Mouse (Mus musculus): ENCODE data around the gene Slc17a9. TPM values are rescaled to one million over a fixed set of nuclear protein-coding genes. Genes with fewer than 3 reads are reported as not detected.

The Slc17a9 gene
- polyA plus RNA-seq, 1 experiment: 22.6 TPM

DNA sequence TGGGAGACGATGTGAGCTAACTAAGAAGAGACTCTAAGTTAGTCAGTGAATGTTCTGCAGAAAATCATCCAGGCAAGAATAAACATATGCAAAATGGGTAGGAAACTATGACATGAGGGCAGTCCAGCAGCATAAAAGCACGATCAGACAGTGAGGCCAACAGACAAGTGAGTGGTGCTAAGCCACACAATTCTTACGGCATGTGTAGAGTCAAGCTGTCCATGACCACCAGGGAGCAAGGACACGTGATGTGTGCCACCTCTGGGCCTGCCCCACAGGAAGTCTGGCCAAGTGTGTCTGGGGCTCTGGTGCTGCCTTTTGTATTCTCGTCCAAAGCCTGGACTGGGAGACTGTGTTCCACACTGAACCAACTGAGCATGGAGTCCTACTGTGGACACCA lies 35.2 kb upstream of the Slc17a9 start:
- H3K9me3 ChIP-seq (replicated peaks; ENCODE audit: control insufficient read depth, insufficient read depth, low read length, poor library complexity, severe bottlenecking): no peaks in the 10 kb centered on the region
- no peak overlapping the region for H3K9ac ChIP-seq (ENCODE audit: low read depth, poor library complexity, severe bottlenecking)
- no peak for TF ChIP-seq CTCF (IDR thresholded peaks at IDR 0.05; ENCODE audit: low read depth, low read length)
- no peak for TF ChIP-seq EP300 (IDR thresholded peaks at IDR 0.05; ENCODE audit: insufficient read depth, low read depth, low read length)
- no peak for TF ChIP-seq POLR2A (IDR thresholded peaks at IDR 0.05; ENCODE audit: insufficient read depth, low read length)
- no peak overlapping the region for H3K4me3 ChIP-seq (ENCODE audit: low read depth, low read length)
- peaks cover 67% of the 10 kb centered on the region for H3K36me3 ChIP-seq (ENCODE audit: control insufficient read depth, insufficient read depth, low read length, poor library complexity, severe bottlenecking)
- no peak overlapping the region for H3K27ac ChIP-seq (ENCODE audit: insufficient read depth, low read length)
- H3K4me1 ChIP-seq (ENCODE audit: control insufficient read depth, insufficient read depth, low read length): no peaks in the 10 kb centered on the region
- no peaks in the 10 kb centered on the region for H3K27me3 ChIP-seq (ENCODE audit: control insufficient read depth, insufficient read depth, low read length, poor library complexity, severe bottlenecking)

DNA sequence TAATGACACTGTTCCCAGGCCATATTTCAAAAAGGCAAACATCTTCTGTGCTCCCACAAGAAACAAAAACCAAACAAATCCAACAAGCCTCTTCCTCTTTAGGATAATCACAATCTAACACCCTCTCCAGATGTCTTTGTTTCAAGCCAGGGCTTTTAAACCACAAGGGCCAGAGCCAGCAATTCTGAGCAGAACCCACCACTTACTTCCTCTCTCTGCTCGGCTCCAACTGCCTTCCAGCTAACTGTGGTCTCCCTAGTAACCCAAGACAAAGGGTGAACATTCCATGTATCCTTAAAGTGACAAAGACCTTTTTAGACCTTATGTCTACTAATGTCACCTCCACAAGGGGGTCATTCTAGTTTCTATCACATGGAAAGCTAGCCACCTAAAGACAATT lies 32.4 kb upstream of the Slc17a9 start:
- Histone ChIP-seq H3K36me3 (ENCODE audit: control insufficient read depth, insufficient read depth, low read length, poor library complexity, severe bottlenecking) (peaks cover 47% of the 10 kb centered on the region), H3K4me3 (ENCODE audit: low read depth, low read length) (no peak overlapping the region), H3K9me3 (replicated peaks; ENCODE audit: control insufficient read depth, insufficient read depth, low read length, poor library complexity, severe bottlenecking) (no peaks in the 10 kb centered on the region), H3K27me3 (ENCODE audit: control insufficient read depth, insufficient read depth, low read length, poor library complexity, severe bottlenecking) (no peaks in the 10 kb centered on the region), H3K27ac (ENCODE audit: insufficient read depth, low read length) (no peak overlapping the region), H3K4me1 (ENCODE audit: control insufficient read depth, insufficient read depth, low read length) (no peaks in the 10 kb centered on the region), H3K9ac (ENCODE audit: low read depth, poor library complexity, severe bottlenecking) (no peak overlapping the region)
- TF ChIP-seq POLR2A (IDR thresholded peaks at IDR 0.05; ENCODE audit: insufficient read depth, low read length) (no peak), CTCF (IDR thresholded peaks at IDR 0.05; ENCODE audit: low read depth, low read length) (no peak), EP300 (IDR thresholded peaks at IDR 0.05; ENCODE audit: insufficient read depth, low read depth, low read length) (no peak)

DNA sequence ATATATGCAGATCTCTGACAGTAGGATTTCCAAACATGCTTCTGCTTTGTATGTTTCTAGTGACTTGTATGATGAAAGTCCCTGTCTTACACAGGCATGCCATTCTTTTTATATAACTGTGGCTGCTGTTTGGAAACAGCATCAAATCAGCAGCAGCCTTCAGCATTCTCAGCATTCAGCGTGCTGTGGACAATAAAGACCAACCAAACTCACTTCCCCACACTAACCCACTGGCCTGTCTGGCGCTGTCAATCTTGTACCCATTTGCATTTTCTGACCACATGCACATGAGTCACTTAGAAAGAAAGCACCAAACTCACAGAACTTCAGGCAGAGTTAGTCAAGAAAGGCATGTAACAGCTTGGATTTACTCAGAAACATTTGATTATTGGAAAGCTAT lies 29.9 kb upstream of the Slc17a9 start:
- peaks cover 22% of the 10 kb centered on the region for H3K36me3 ChIP-seq (ENCODE audit: control insufficient read depth, insufficient read depth, low read length, poor library complexity, severe bottlenecking)
- H3K9me3 ChIP-seq (replicated peaks; ENCODE audit: control insufficient read depth, insufficient read depth, low read length, poor library complexity, severe bottlenecking): no peaks in the 10 kb centered on the region
- H3K4me3 ChIP-seq (ENCODE audit: low read depth, low read length): no peak overlapping the region
- H3K27ac ChIP-seq (ENCODE audit: insufficient read depth, low read length): no peak overlapping the region
- peaks cover 1% of the 10 kb centered on the region for H3K4me1 ChIP-seq (ENCODE audit: control insufficient read depth, insufficient read depth, low read length)
- no peak overlapping the region for H3K9ac ChIP-seq (ENCODE audit: low read depth, poor library complexity, severe bottlenecking)
- TF ChIP-seq POLR2A (IDR thresholded peaks at IDR 0.05; ENCODE audit: insufficient read depth, low read length) (no peak), CTCF (IDR thresholded peaks at IDR 0.05; ENCODE audit: low read depth, low read length) (no peak), EP300 (IDR thresholded peaks at IDR 0.05; ENCODE audit: insufficient read depth, low read depth, low read length) (no peak)
- H3K27me3 ChIP-seq (ENCODE audit: control insufficient read depth, insufficient read depth, low read length, poor library complexity, severe bottlenecking): no peaks in the 10 kb centered on the region

DNA sequence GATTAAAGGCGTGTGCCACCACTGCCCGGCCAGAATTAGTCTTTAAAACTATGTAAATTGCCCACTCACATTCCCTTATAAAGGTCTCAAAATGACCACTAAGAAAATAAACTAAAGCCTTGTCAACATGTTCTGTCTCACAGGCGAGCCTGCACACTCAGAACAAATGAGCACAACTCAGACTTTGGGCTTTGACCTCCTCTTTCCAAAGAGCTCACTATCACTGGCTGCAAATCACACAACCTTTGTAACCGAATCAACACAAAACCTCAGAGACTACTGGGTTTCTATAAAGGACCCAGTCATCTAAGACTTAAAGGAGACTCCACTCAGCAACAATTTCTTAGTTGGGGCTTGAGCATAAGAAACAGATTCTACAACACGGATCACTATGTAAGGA lies 24.6 kb upstream of the Slc17a9 start:
- Histone ChIP-seq H3K27me3 (ENCODE audit: control insufficient read depth, insufficient read depth, low read length, poor library complexity, severe bottlenecking) (no peaks in the 10 kb centered on the region), H3K27ac (ENCODE audit: insufficient read depth, low read length) (no peak overlapping the region), H3K9ac (ENCODE audit: low read depth, poor library complexity, severe bottlenecking) (peak overlapping the region; percentile 97), H3K4me1 (ENCODE audit: control insufficient read depth, insufficient read depth, low read length) (peaks cover 4% of the 10 kb centered on the region), H3K9me3 (replicated peaks; ENCODE audit: control insufficient read depth, insufficient read depth, low read length, poor library complexity, severe bottlenecking) (no peaks in the 10 kb centered on the region), H3K4me3 (ENCODE audit: low read depth, low read length) (no peak overlapping the region), H3K36me3 (ENCODE audit: control insufficient read depth, insufficient read depth, low read length, poor library complexity, severe bottlenecking) (peaks cover 26% of the 10 kb centered on the region)
- TF ChIP-seq EP300 (IDR thresholded peaks at IDR 0.05; ENCODE audit: insufficient read depth, low read depth, low read length) (no peak), CTCF (IDR thresholded peaks at IDR 0.05; ENCODE audit: low read depth, low read length) (no peak), POLR2A (IDR thresholded peaks at IDR 0.05; ENCODE audit: insufficient read depth, low read length) (no peak)

DNA sequence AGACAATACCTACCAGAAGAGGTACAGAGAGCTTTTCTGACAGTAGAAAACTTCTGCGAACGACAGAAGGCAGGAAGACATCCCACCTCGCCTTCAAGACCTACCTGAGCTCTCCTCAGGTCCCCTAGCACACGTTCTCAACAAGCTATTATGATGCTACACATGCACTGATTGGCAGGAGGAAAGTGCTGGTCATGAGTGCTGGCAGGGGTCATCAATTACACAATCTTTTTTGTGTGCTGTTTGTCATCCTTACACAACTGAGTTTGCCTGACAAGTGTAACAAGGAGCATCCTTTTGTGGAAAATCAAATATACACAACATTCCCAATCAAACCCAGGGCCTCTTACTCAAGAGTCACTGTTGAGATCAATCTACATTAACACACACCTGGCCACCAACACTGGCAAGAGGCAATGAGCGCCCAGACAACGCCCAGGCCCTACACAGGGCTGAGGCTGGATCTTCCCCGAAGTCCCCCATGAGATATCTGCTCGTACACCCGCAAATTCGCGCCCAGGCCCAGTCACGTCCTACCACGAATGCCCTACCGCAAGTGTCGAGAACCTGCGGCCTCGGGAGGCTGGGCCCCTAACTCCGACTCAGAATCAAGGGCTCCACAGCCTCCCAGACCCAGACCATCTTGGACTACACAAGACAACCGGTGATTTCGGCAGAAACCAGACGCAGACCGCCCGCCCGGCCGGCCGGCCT lies 23.9 kb upstream of the Slc17a9 start:
- peaks cover 6% of the 10 kb centered on the region for H3K4me1 ChIP-seq (ENCODE audit: control insufficient read depth, insufficient read depth, low read length)
- peak overlapping the region; percentile 97 for H3K9ac ChIP-seq (ENCODE audit: low read depth, poor library complexity, severe bottlenecking)
- H3K4me3 ChIP-seq (ENCODE audit: low read depth, low read length): peak overlapping the region; percentile 61
- TF ChIP-seq POLR2A (IDR thresholded peaks at IDR 0.05; ENCODE audit: insufficient read depth, low read length): no peak
- TF ChIP-seq CTCF (IDR thresholded peaks at IDR 0.05; ENCODE audit: low read depth, low read length): no peak
- TF ChIP-seq EP300 (IDR thresholded peaks at IDR 0.05; ENCODE audit: insufficient read depth, low read depth, low read length): no peak
- H3K9me3 ChIP-seq (replicated peaks; ENCODE audit: control insufficient read depth, insufficient read depth, low read length, poor library complexity, severe bottlenecking): no peaks in the 10 kb centered on the region
- peak overlapping the region; percentile 1 for H3K27ac ChIP-seq (ENCODE audit: insufficient read depth, low read length)
- no peaks in the 10 kb centered on the region for H3K27me3 ChIP-seq (ENCODE audit: control insufficient read depth, insufficient read depth, low read length, poor library complexity, severe bottlenecking)
- peaks cover 26% of the 10 kb centered on the region for H3K36me3 ChIP-seq (ENCODE audit: control insufficient read depth, insufficient read depth, low read length, poor library complexity, severe bottlenecking)

DNA sequence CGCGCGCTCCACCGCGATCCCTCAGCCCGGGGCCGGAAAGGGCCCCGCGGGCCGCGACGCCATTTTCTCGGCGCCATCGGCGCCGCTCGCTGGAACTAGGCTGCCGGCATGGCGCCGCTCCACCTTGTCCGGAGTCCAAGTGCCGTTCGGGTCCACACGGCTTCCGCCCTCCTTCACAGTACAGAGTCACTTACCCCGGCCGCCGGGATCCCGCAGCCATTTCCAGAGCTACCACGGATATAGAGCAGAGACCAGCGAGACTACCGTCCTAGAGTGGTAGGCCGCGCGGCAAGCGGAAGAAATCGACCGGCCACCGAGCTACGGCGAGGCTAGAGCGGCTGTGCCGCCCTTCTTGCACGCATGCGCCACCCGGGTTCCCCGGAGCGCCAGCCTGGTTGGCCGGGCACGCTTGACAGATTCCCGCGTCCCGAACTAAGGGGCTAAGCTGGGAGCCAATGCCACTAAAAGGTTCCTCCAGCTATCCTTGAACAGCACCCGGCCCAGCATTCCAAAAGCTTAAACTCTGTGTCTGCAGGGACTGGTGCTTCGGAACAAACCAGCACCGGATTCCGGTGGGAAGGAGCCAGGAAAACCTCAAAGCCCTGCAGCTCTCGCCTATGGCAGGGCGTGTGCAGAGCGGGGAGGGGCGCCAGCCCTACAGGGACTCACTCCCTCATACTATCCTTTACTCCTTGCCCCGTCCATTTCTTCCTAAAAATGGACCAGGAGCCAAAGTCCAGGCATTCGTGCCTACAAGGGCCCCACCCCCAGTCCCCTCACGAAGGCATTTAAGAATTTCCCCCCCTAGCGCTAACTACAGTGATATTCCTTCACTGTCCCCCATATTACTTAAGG lies 23.1 kb upstream of the Slc17a9 start:
- peak overlapping the region; percentile 61 for H3K4me3 ChIP-seq (ENCODE audit: low read depth, low read length)
- peak overlapping the region; percentile 97 for H3K9ac ChIP-seq (ENCODE audit: low read depth, poor library complexity, severe bottlenecking)
- H3K27me3 ChIP-seq (ENCODE audit: control insufficient read depth, insufficient read depth, low read length, poor library complexity, severe bottlenecking): no peaks in the 10 kb centered on the region
- no peaks in the 10 kb centered on the region for H3K9me3 ChIP-seq (replicated peaks; ENCODE audit: control insufficient read depth, insufficient read depth, low read length, poor library complexity, severe bottlenecking)
- TF ChIP-seq EP300 (IDR thresholded peaks at IDR 0.05; ENCODE audit: insufficient read depth, low read depth, low read length) (no peak), POLR2A (IDR thresholded peaks at IDR 0.05; ENCODE audit: insufficient read depth, low read length) (no peak), CTCF (IDR thresholded peaks at IDR 0.05; ENCODE audit: low read depth, low read length) (no peak)
- H3K4me1 ChIP-seq (ENCODE audit: control insufficient read depth, insufficient read depth, low read length): peaks cover 6% of the 10 kb centered on the region
- H3K27ac ChIP-seq (ENCODE audit: insufficient read depth, low read length): peak overlapping the region; percentile 91
- peaks cover 31% of the 10 kb centered on the region for H3K36me3 ChIP-seq (ENCODE audit: control insufficient read depth, insufficient read depth, low read length, poor library complexity, severe bottlenecking)

Measured in ES-Bruce4 (cell line).